Mouse (Mus musculus) embryonic facial prominence, embryonic 11.5 days (tissue): ENCODE data around the gene Il10rb. TPM values are rescaled to one million over a fixed set of nuclear protein-coding genes. Genes with fewer than 3 reads are reported as not detected.
A peak's percentile ranks its signal among the peaks of the same experiment; 100 is the strongest.

Experiments used
- ATAC-seq: fragments of 200-750 bp; cut with Nextera tagmentation; replicated peaks from 2 replicates; pipeline ENCODE4 v1.8.0; 2017; ENCODE audit warnings: low read depth; ENCODE audit not compliant: insufficient number of reproducible peaks, low FRiP score, low TSS enrichment
- DNase-seq: peaks from one replicate; pipeline ENCODE4 v3.0.0-alpha.2; 2015; ENCODE audit warnings: low spot score
- H3K27ac ChIP-seq: fragments of 300-500 bp; sonication (generic); replicated peaks from 2 replicates; pipeline ENCODE4 v1.5.1; 2014; ENCODE audit warnings: mild to moderate bottlenecking, low read depth, low read length, control low read depth
- H3K27me3 ChIP-seq: fragments of 300-500 bp; sonication (generic); 2 replicates; pipeline ENCODE4 v1.6.1; 2014; ENCODE audit warnings: mild to moderate bottlenecking, low read length, moderate library complexity, mixed read lengths; ENCODE audit not compliant: control insufficient read depth, insufficient read depth
- H3K36me3 ChIP-seq: fragments of 300-500 bp; sonication (generic); replicated peaks from 2 replicates; pipeline ENCODE4 v1.6.1; 2014; ENCODE audit warnings: low read depth, mild to moderate bottlenecking, low read length, moderate library complexity, mixed read lengths; ENCODE audit not compliant: control insufficient read depth, insufficient read depth
- H3K4me1 ChIP-seq: fragments of 300-500 bp; sonication (generic); 2 replicates; pipeline ENCODE4 v1.6.1; 2014; ENCODE audit warnings: low read length, mixed read lengths; ENCODE audit not compliant: control insufficient read depth, insufficient read depth
- H3K4me2 ChIP-seq: fragments of 300-500 bp; sonication (generic); 2 replicates; pipeline ENCODE4 v1.6.1; 2014; ENCODE audit warnings: low read depth, mild to moderate bottlenecking, control low read depth, low read length, moderate library complexity
- H3K4me3 ChIP-seq: fragments of 300-500 bp; sonication (generic); 2 replicates; pipeline ENCODE4 v1.5.1; 2014; ENCODE audit warnings: low read depth, low read length, control low read depth
- H3K9ac ChIP-seq: fragments of 300-500 bp; sonication (generic); replicated peaks from 2 replicates; pipeline ENCODE4 v1.6.1; 2014; ENCODE audit warnings: mild to moderate bottlenecking, control low read depth, low read length
- H3K9me3 ChIP-seq: fragments of 300-500 bp; sonication (generic); replicated peaks from 2 replicates; pipeline ENCODE4 v1.6.1; 2016; ENCODE audit warnings: mild to moderate bottlenecking, low read length, inconsistent platforms, mixed read lengths; ENCODE audit not compliant: control insufficient read depth
- WGBS: fragments of 180-500 bp; shearing (Covaris S2); extraction: QIAGEN DNeasy Blood & Tissue Kit; methylation state at CpG from one replicate; pipeline ENCODE4 v1.1.7; 2014; 5-methylcytosine and 5-hydroxymethylcytosine counted together
- polyA plus RNA-seq: library from polyadenylated mRNA; unstranded; fragments of >200 nt; fragmentation: Nextera tagmentation; extraction: Ambion mirVana; gene quantifications from 2 replicates; pipeline ENCODE4 v1.2.1, GENCODE M21; 2014

Il10rb gene
- polyA plus RNA-seq, 1 experiment from 2014 or later, result 9.8 TPM

DNA sequence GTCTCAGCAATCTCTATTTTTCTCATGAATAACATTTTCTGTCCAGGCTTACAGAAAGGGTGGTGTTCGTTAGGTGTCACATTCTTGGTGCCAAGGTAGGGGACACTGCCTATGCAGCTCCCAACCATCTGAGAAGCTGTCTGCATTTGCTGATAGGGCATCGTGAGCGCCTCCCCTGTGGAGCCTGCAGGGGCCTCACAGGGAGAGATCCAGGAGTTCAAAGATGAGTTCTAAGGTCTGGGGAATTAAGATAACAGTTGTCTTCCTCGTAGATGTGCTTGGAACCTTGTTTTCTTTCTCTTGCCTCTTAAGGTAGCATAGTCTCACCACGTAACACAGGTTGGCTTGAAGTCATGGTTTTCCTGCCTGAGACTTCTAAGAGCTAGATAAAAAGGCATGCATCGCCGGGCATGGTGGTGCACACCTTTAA lies 35.9 kb downstream of the Il10rb start:
- DNase-seq (no peak), ATAC-seq (0 out of 2 replicates have a peak, but pooled peaks have one; percentile 44)
- Histone ChIP-seq H3K27ac (no peak overlapping the region), H3K4me1 (peaks cover 2% of the 10 kb centered on the region; the same call in 1 of the 2 replicates), H3K9me3 (no peaks in the 10 kb centered on the region), H3K4me3 (no peak overlapping the region), H3K27me3 (no peaks in the 10 kb centered on the region), H3K9ac (no peak overlapping the region), H3K4me2 (no peak overlapping the region), H3K36me3 (no peaks in the 10 kb centered on the region)
- WGBS, result 83% methylated on average over 7 of the region's 7 CpGs

DNA sequence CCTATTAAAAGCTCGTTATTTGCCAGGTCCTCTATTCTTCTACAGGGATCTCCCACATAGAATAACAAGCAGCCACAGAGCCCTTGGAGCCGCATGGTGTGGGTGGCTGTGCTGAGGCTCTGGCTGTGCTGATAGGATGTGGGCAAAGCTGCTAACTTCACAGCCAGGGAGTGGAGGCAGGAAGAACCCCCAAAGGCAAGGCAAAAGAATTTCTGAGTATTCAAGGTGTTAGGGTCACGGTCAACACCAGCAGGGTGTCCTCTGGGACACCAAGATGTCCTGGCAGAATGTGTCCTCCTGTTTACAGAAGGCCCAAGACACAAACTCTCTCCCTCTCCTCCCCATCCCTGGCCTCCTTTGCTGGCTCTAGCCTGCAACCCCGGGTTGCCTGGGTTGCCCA lies 36.5 kb downstream of the Il10rb start:
- Histone ChIP-seq H3K4me3 (no peak overlapping the region), H3K4me1 (peaks cover 2% of the 10 kb centered on the region; the same call in 1 of the 2 replicates), H3K4me2 (no peak overlapping the region), H3K27ac (no peak overlapping the region), H3K9ac (no peak overlapping the region), H3K36me3 (no peaks in the 10 kb centered on the region), H3K27me3 (no peaks in the 10 kb centered on the region), H3K9me3 (no peaks in the 10 kb centered on the region)
- ATAC-seq, result no peak
- no peak for DNase-seq
- 61% methylated on average over 4 of the region's 4 CpGs for WGBS

DNA sequence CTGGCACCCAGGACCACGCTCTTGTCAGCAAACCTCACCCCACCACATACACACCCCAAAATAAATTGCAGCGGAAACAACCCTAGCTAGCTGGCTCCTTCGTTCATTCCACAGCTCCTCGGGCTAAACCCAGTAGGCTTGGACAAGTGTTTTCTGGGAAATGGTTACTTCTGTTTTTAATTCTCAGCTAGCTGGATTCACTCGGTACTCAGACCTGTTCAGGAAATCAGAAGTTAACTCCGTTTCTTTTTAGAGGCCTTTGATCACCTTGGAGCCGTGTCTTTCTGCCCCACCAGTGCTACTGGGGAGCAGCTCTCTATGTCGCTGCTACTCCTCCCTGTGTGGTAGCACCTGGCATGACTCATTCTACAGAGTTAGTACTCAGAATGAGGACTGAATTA lies 37.2 kb downstream of the Il10rb start:
- no peak overlapping the region for H3K9ac ChIP-seq
- no peak overlapping the region for H3K4me2 ChIP-seq
- no peaks in the 10 kb centered on the region for H3K27me3 ChIP-seq
- no peak overlapping the region for H3K4me3 ChIP-seq
- ATAC-seq, result no peak
- DNase-seq, result no peak
- H3K27ac ChIP-seq, result no peak overlapping the region
- no peaks in the 10 kb centered on the region for H3K36me3 ChIP-seq
- H3K4me1 ChIP-seq, result peaks cover 2% of the 10 kb centered on the region; the same call in 1 of the 2 replicates
- H3K9me3 ChIP-seq, result no peaks in the 10 kb centered on the region
- WGBS, result 59% methylated on average over 8 of the region's 8 CpGs

DNA sequence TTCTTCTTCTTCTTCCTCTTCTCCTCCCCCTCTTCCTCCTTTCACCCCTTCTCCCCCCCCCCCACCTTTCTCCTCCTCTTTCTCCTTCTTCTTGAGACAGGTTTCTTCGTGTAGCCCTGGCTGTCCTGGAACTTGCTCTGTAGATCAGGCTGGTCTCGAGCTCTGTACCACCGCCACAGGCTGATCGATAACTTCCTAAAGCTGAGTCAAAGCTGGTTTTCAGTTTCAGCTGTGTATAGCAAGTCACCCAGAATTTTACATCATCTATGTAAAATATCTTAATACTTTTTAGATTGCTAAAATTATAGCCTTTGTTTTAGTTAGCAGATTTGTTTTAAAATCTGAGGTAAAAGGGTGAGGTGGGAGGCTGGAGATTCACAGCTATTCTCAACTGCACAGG lies 38.9 kb downstream of the Il10rb start:
- ATAC-seq (no peak), DNase-seq (no peak)
- H3K27me3 ChIP-seq, result no peaks in the 10 kb centered on the region
- no peak overlapping the region for H3K4me3 ChIP-seq
- H3K36me3 ChIP-seq, result no peaks in the 10 kb centered on the region
- H3K4me1 ChIP-seq, result peaks cover 2% of the 10 kb centered on the region; the same call in 1 of the 2 replicates
- H3K27ac ChIP-seq, result no peak overlapping the region
- no peak overlapping the region for H3K9ac ChIP-seq
- WGBS, result 82% methylated on average over 4 of the region's 4 CpGs
- H3K4me2 ChIP-seq, result no peak overlapping the region
- H3K9me3 ChIP-seq, result no peaks in the 10 kb centered on the region

GRCm38 (mm10) chr16:91445566-91445965 lies 39.6 kb downstream of the Il10rb start:
- no peak overlapping the region for H3K4me2 ChIP-seq
- ATAC-seq (no peak), DNase-seq (no peak)
- H3K9me3 ChIP-seq, result no peaks in the 10 kb centered on the region
- H3K27me3 ChIP-seq, result no peaks in the 10 kb centered on the region
- H3K36me3 ChIP-seq, result no peaks in the 10 kb centered on the region
- H3K4me3 ChIP-seq, result no peak overlapping the region
- no peak overlapping the region for H3K27ac ChIP-seq
- no peak overlapping the region for H3K9ac ChIP-seq
- WGBS, result 80% methylated on average over 5 of the region's 5 CpGs
- peaks cover 2% of the 10 kb centered on the region; the same call in 1 of the 2 replicates for H3K4me1 ChIP-seq

DNA sequence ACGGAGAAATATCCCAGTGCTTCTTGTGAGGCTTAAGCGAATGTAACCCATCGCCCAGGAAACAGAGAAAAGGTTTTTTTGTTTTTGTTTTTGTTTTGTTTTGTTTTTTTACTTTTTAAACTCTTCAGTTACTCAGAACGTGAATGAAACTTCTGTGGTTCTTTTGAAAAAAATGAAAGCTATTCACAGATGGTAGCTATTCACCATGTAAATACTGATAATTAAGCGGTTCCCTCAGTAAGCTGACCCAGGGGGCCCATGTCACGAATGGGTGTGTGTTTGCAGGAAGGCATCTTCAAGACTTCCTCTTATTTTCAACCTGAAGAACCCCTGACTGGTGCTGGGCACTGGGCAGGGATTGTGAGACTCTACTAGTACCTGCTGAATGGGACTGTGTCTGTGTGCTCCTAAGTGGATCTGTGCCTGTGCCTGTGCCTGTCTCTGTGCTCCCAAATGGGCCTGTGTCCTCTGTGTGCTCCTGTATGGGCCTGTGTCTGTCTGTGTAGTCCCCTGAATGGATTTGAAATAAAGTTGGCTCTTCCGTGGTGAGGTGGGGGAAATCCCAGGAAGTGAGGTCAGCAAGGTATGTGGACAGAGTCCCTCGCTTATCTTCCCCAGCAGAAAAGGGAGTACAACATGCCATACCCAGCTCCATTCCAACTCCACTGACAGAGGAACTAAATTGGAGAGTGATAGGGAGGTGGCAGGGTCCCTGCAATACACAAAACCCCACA lies 41.0 kb downstream of the Il10rb start:
- no peaks in the 10 kb centered on the region for H3K9me3 ChIP-seq
- H3K4me3 ChIP-seq, result no peak overlapping the region
- no peak overlapping the region for H3K4me2 ChIP-seq
- peaks cover 2% of the 10 kb centered on the region; the same call in 1 of the 2 replicates for H3K4me1 ChIP-seq
- H3K9ac ChIP-seq, result no peak overlapping the region
- no peaks in the 10 kb centered on the region for H3K36me3 ChIP-seq
- H3K27me3 ChIP-seq, result no peaks in the 10 kb centered on the region
- 58% methylated on average over 8 of the region's 8 CpGs for WGBS
- no peak for DNase-seq
- ATAC-seq, result no peak
- no peak overlapping the region for H3K27ac ChIP-seq

GRCm38 (mm10) chr16:91447512-91447900 lies 41.5 kb downstream of the Il10rb start:
- Histone ChIP-seq H3K27ac (no peak overlapping the region), H3K27me3 (no peaks in the 10 kb centered on the region), H3K9me3 (no peaks in the 10 kb centered on the region), H3K4me3 (no peak overlapping the region), H3K4me2 (no peak overlapping the region), H3K36me3 (no peaks in the 10 kb centered on the region), H3K9ac (no peak overlapping the region), H3K4me1 (peaks cover 2% of the 10 kb centered on the region; the same call in 1 of the 2 replicates)
- no peak for DNase-seq
- no peak for ATAC-seq
- WGBS, result 90% methylated on average over 6 of the region's 6 CpGs

- H3K36me3 ChIP-seq, result no peaks in the 10 kb centered on the region
- H3K27ac ChIP-seq, result no peak overlapping the region
- DNase-seq, result no peak
- no peak overlapping the region for H3K9ac ChIP-seq
- 0 out of 2 replicates have a peak, but pooled peaks have one; percentile 9 for ATAC-seq
- peaks cover 2% of the 10 kb centered on the region; the same call in 1 of the 2 replicates for H3K4me1 ChIP-seq
- H3K9me3 ChIP-seq, result no peaks in the 10 kb centered on the region
- no peaks in the 10 kb centered on the region for H3K27me3 ChIP-seq
- 95% methylated on average over 5 of the region's 5 CpGs for WGBS
- H3K4me3 ChIP-seq, result no peak overlapping the region
- no peak overlapping the region for H3K4me2 ChIP-seq
Measured at GRCm38 (mm10) chr16:91448088-91448487, 42.1 kb downstream of the Il10rb start.
